ENCODE assay signal across 14 mouse cellular contexts in genomic region chr19:58118864-58119263, GRCm38 (mm10).
DNase-seq lines count a peak whose midpoint lies in the region; ATAC-seq and TF ChIP-seq lines count a peak whose summit lies in the region.
"Had no signal": no experiment of that assay in that cellular context is flagged by ENCODE, and none has a peak within 500 bp of the region (broad histone marks: within the 10 kb centered on the region; RNA-seq: fewer than 3 reads in every experiment).

No protein-coding gene starts in this region.

- H3K36me3 ChIP-seq in midbrain, embryonic 11.5 days (ENCODE audit: control insufficient read depth, insufficient read depth, low read length) = no peaks in the 10 kb centered on the region
- no peaks in the 10 kb centered on the region for H3K36me3 ChIP-seq in midbrain, postnatal 0 days (ENCODE audit: insufficient read depth, low read length)
- H3K36me3 ChIP-seq: hindbrain, embryonic 15.5 days; liver, embryonic 12.5 days; midbrain, embryonic 15.5 days had no signal

- H3K4me3 ChIP-seq in midbrain, embryonic 11.5 days (ENCODE audit: low read depth, low read length) = no peak overlapping the region
- no peak overlapping the region for H3K4me3 ChIP-seq in midbrain, postnatal 0 days (ENCODE audit: low read depth, low read length)
- H3K4me3 ChIP-seq: hindbrain, embryonic 15.5 days; liver, embryonic 12.5 days; midbrain, embryonic 15.5 days had no signal

- no peak for ATAC-seq in midbrain, embryonic 11.5 days (ENCODE audit: low FRiP score)
- no peak for ATAC-seq in midbrain, postnatal 0 days (ENCODE audit: low FRiP score)
- ATAC-seq in granulocyte monocyte progenitor cell, adult 5-6 weeks (replicated peaks; ENCODE audit: poor library complexity, severe bottlenecking) = peak; percentile 21; the same call in 1 of the 2 replicates
- ATAC-seq: liver, embryonic 12.5 days had no signal

- H3K27ac ChIP-seq in midbrain, embryonic 11.5 days (ENCODE audit: low read depth, low read length) = no peak overlapping the region
- H3K27ac ChIP-seq in midbrain, postnatal 0 days (ENCODE audit: low read depth, low read length) = no peak overlapping the region
- H3K27ac ChIP-seq: hindbrain, embryonic 15.5 days; liver, embryonic 12.5 days; midbrain, embryonic 15.5 days had no signal

- no peaks in the 10 kb centered on the region for H3K9me3 ChIP-seq in midbrain, embryonic 11.5 days (ENCODE audit: control insufficient read depth, low read length)
- no peaks in the 10 kb centered on the region for H3K9me3 ChIP-seq in midbrain, postnatal 0 days (ENCODE audit: low read length)
- H3K9me3 ChIP-seq: hindbrain, embryonic 15.5 days; liver, embryonic 12.5 days; midbrain, embryonic 15.5 days had no signal

- H3K9ac ChIP-seq in midbrain, embryonic 11.5 days (ENCODE audit: low read length) = no peak overlapping the region
- no peak overlapping the region for H3K9ac ChIP-seq in midbrain, postnatal 0 days (replicated peaks; ENCODE audit: low read length, poor library complexity, severe bottlenecking)
- H3K9ac ChIP-seq: hindbrain, embryonic 15.5 days; liver, embryonic 12.5 days; midbrain, embryonic 15.5 days had no signal

- H3K27me3 ChIP-seq in midbrain, embryonic 11.5 days (ENCODE audit: control insufficient read depth, insufficient read depth, low read length) = no peaks in the 10 kb centered on the region
- no peaks in the 10 kb centered on the region for H3K27me3 ChIP-seq in midbrain, postnatal 0 days (ENCODE audit: insufficient read depth, low read length)
- H3K27me3 ChIP-seq: hindbrain, embryonic 15.5 days; liver, embryonic 12.5 days; midbrain, embryonic 15.5 days had no signal

- H3K4me1 ChIP-seq in midbrain, embryonic 11.5 days (ENCODE audit: control insufficient read depth, insufficient read depth, low read length) = no peaks in the 10 kb centered on the region
- no peaks in the 10 kb centered on the region for H3K4me1 ChIP-seq in midbrain, postnatal 0 days (ENCODE audit: insufficient read depth, low read length)
- H3K4me1 ChIP-seq: liver, embryonic 12.5 days; midbrain, embryonic 15.5 days had no signal

- TF ChIP-seq CTCF in midbrain, postnatal 0 days (IDR thresholded peaks at IDR 0.05) = no peak

- peak; percentile 58 to 83 for DNase-seq in adrenal gland, adult (ENCODE audit: inconsistent age in 2 of 2, low spot score in 1 of 2)
- no peak for DNase-seq in adrenal gland, postnatal 4 days (ENCODE audit: low spot score in 2 of 2)
- peak; percentile 68 for DNase-seq in midbrain, embryonic 11.5 days (ENCODE audit: low spot score, missing footprints)
- DNase-seq in midbrain, postnatal 0 days (ENCODE audit: low spot score) = no peak
- DNase-seq in testis, postnatal 14 days (ENCODE audit: low spot score) = peak; percentile 54
- DNase-seq in frontal cortex, adult 2 months (ENCODE audit: extremely low spot score in 1 of 2, low spot score in 1 of 2) = no peak
- DNase-seq in ovary, postnatal 36 days (ENCODE audit: low spot score) = no peak
- DNase-seq: cerebellum, adult 8-10 months; lung, postnatal 10 days; thymus, adult 18-20 months had no signal

- H3K4me2 ChIP-seq in midbrain, embryonic 11.5 days = no peak overlapping the region
- no peak overlapping the region for H3K4me2 ChIP-seq in midbrain, postnatal 0 days (ENCODE audit: low read depth, low read length, poor library complexity, severe bottlenecking)
- H3K4me2 ChIP-seq: liver, embryonic 12.5 days; midbrain, embryonic 15.5 days had no signal

- WGBS in midbrain, embryonic 11.5 days = 92% methylated on average over 11 of the region's 11 CpGs
- 91% methylated on average over 11 of the region's 11 CpGs for WGBS in midbrain, postnatal 0 days

Comparison
In these comparisons a context has a peak if more than half of its experiments do, and no peak if none do; other contexts are left out.
1. DNase-seq: peak in adrenal gland, adult (2 of 2), midbrain, embryonic 11.5 days (single experiment) and testis, postnatal 14 days (single experiment); none in adrenal gland, postnatal 4 days (0 of 2), midbrain, postnatal 0 days (single experiment), frontal cortex, adult 2 months (0 of 2) and ovary, postnatal 36 days (single experiment).